Mouse (Mus musculus) thymus, postnatal 25 days (tissue): ENCODE measurements at regions not wholly inside any gene's neighbourhood (a gene's known extent, or its start where the extent isn't known, plus 50 kb on each side); places are given as distances from the start of the nearest gene placed in this dataset.

Experiments used
- DNase-seq: peaks from one replicate; pipeline ENCODE4 v3.0.0; 2022

DNA sequence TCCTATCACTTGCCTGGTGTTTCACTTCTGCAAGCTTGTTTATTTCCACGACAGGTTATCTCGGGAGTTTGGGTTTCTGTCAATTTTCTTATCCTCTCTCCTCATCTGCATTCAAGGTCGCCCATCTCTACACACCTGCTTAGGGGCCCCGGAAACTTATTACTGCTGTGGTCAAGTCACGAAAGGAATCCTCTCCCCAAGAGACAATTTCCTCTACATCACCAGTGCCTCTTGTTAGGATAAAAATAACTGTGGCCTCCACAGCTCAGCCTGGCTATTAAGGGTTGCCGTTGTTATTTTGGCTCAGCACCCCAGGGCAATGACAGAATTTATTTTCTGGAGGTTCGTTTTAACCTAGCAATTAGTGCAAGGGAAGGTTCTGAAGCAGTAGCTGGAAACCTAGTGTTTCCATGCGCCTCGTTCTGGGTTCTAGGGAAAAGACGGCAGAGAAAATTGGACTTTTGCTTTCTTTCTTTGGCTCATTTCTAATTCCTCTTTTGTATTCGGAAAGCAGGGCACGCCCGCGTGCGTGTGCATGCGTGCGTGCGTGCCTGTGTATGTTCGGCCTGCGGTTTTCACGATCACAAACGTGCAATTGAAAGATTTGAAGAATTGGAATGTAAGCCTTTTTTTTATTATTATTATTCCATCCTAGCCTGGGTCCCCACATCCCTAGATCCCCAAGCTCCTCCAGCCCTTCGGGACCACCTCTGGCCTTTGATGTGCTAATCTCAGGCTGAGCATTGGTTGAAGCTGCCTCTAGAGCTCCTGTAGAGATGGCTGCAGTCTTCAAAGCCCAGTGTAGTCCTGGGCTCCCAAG lies 147.1 kb upstream of the Jarid2 start:
- peak; percentile 21 for DNase-seq

DNA sequence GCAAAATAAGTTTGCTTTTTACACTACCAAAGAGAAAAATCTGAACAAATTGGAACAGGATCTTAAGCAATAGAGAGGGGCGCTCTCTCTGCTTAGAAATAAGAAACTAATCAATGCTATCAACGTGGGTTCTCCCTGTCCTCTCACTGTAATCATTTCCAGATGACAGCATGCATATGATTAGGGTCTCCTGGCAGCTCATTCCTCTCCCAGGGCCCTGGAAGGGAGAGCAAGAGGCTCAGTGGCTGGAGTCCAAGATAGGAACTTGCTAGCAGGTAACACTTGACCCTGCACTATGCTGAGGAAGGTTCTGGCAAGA lies 146.5 kb upstream of the Jarid2 start:
- no peak for DNase-seq

DNA sequence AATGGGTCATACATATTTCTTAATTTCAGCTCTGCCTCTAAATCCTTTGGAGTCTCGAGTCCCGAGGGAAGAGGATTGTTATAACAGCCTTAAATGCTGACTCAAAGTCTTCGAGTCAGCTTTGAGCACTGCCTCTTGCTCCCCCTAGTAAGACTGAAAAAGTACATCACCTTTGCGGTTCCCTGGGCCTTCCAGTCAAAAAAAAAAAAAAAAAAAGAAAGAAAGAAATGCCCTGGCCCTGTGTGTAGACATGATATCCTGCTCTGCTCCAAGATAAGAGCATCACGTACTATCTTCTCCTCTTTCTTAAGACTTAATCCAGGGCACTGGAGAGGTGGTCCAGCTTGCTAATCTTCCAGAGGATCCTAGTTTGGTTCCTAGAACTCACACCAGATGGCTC lies 145.7 kb upstream of the Jarid2 start:
- no peak for DNase-seq

DNA sequence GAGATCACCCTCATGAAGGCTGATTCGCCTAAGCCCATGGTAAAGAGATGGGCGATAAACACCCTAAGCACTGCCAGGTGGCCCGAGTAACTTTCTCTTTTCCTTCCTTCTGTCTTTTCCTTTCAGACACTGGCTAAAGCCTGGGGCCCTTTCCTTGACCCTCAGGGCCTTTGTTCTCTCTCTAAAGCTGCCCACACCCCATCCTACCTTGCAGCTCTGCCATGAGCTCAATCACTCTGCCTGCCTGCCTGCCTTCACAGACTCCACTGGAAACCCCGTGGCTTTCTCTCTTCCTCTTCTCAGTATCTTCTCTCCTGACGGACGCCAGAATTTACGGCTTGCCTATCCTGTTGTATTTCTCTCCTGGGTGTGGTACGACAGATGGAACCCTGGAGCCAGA lies 145.1 kb upstream of the Jarid2 start:
- DNase-seq: no peak

DNA sequence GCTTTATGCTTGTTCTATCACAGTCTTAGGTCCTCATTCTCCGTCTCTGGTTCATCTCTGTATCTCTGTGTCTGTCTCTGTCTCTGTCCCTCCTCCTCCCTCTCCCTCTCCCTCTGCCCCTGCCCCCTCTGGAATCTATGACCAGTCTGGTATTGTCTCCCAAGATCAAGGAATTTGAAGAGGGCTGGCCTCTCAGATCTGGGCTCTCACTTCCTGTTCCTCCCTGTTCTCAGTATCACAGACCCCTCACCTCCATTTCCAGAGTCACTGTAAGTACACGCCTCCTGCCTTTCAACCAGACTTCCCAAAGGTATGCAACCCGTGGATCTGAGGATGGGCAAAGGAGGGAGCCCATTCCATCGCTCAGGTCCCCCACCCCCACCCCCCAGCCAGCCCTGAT lies 144.7 kb upstream of the Jarid2 start:
- no peak for DNase-seq

DNA sequence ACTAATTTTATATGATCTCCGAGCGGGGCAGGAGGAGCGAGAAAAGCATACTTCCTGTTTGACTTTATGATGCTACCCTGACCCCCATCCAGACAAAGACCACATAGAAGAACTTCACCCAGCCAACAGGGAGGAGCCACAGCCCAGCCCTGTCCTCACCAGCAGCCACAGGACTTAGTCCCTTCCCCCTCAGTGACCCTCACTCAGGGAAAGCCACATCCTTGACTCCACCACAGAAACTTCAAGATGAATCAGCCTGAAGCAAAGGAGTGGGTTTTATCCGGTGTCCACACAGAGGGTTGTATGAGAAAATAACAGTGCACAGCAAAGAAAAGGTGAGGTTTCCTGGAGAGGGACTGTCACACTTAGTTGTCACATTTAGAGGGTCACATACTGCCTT lies 141.4 kb upstream of the Jarid2 start:
- peak; percentile 14 for DNase-seq

DNA sequence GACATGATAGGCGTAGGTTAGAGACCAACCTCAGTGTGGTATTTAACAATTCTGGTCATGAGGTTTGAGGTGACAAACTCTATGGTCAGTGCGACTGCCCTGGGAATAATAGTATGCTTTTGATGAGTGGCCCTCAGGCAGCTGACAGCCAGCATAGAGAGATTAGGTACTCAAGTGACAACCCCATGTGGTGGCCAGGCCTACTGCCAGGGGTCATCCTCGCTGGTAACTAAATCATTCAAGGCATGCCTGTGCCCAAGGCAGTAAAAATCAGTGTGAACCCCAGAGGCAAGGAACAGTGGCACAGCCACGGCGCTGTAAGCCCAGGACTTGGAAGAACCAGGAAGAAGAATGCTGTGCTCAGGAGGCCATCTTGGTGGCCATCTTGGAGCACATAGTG lies 134.6 kb upstream of the Jarid2 start:
- no peak for DNase-seq

DNA sequence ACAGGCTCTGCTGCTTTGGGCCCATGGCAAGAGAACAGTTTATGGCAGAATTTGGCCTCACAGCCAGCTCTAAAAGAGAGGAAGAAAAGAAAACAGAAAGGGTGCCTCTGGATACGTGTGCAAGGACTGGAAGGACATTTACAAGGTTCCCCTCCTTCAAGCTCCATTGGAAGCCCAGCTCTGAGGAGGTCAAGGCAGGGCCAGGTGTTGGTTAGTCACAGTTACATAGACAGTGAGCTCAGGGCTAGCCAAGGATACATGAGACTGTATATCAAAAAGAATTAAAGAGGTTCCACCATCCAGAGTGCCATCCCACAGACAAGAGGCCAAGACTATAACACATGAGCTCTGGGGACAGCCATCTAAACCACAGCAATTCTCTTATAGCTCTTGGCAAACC lies 131.6 kb upstream of the Jarid2 start:
- DNase-seq: no peak

DNA sequence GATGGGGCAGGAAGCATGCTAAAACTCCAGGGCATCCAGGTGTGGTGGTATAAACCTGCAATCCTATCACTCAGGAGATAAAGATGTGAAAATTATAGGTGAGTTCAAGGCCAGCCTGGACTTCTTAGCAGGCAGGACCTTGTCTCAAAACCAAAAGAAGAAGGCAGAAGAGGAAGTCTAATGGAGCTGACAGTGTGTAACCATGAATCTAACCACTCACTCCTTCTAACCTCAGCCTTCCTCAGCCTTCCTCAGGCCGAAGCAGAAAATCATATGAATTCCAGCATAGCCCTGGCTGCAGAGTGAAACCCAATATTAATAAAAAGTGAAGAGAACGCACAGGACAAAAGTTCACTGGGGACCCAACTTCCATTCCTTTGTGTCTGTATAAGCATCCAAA lies 128.2 kb upstream of the Jarid2 start:
- DNase-seq: no peak

DNA sequence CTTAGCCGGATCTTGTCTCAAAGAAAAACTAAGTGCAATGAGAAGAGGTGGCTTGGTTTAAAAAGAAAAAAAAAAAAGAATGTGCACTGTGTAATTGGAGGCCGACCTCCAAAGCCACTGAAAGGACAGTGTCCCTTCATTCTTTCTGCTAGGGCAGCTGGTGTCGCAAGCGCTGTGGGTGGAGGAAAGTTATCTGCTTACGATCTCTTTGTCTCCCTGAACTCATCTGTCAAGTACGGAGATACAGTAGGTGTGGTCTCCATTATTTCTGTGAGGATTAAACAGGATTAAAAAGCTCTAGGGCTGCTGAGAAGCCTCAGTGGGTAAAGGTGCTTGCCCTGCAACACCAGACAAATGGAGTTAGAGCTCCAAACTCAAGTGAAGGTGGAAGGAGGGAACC lies 126.6 kb upstream of the Jarid2 start:
- no peak for DNase-seq

DNA sequence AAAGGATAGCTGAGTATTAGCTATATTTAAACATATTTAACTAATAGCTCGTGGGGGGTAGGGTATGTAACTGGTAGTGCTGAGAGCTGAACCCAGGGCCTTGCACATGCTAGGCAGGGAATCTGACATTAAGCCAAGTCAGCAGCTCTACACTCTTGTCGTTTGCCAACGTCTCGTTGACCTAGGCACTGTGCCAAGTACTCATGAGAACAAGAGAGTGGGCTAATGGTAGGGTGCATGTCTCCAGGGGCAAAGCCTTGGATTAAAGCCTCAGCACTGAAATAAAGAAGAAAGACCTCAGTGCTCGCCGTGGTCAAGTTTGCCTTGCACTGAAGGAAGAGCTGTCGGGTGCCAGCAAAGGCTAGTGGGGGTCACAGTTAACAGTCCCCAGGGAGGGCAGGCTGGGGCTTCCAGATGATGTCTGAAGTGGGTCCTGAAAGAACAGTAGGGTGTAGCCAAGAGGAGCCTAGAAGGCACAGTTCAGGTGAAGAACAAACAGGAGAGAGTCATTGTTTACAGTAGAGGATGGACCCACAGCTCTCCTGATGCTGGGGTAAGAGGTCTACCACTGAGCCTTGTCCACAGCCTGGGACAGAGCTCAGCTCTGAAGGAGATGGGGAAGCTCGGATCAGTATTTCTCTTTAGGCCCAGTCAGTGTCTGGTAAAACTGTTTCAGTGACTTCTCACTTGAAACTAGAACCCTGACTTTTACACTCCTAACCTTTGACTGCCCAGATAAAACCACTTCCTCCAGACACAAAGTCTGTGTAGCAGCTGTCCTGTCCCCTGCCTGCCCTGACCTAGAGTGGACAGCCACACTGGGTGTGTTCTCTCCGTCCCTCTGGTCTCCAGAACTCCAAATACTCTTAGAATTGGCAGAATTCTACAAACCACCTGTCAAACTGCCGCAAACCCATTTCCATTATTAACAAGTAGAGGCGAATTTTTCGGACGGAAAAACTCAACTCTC lies 121.7 kb upstream of the Jarid2 start:
- DNase-seq: no peak

DNA sequence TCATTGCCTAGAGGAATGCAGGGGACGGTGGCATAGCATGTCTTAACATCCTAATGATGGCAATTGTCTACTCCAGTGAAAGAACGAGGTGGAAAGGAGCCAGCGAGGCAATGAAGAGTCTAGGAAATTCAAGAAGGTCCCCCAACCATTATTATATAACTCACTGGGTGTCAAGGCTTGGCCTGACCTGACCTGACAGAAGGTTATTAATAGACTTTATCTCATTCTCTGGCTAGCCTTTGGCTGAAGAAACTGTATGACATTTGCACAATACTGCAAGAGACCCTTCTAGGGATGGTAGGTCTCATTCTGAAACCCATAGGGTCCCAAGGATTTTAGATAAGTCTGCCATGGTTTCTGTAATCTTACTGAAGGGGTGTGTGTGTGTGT lies 121.0 kb upstream of the Jarid2 start:
- no peak for DNase-seq

DNA sequence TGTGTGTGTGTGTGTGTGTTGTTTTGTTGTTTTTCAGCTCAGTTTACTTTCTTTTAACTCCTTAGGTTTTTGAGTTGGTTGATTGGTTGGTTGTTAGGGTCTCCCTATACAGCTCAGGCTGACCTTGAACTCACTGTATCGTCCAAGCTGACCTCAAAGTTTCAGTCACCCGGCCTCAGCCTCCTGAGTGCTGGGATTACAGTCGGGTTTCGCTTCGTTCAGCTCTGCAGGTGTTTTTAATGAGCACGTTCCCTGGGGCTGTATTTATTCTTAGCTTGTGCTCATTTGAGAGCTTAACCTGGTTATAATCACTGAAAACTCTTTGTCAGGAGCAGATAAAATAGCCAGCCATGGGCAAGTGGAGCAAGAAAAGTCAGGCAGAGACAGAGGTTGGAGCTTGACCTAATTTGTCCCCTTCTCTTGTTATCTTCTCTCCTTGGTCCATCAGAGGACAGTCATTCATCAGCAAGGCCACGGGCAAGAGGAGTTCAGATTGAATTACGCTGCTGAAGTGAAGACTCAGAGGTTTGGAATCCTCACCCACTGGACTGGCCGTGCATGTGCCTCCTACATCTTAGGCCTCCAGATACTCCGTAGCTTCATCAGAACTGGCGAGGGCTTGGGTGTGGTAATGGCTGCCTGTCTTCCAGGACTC lies 120.5 kb upstream of the Jarid2 start:
- no peak for DNase-seq

DNA sequence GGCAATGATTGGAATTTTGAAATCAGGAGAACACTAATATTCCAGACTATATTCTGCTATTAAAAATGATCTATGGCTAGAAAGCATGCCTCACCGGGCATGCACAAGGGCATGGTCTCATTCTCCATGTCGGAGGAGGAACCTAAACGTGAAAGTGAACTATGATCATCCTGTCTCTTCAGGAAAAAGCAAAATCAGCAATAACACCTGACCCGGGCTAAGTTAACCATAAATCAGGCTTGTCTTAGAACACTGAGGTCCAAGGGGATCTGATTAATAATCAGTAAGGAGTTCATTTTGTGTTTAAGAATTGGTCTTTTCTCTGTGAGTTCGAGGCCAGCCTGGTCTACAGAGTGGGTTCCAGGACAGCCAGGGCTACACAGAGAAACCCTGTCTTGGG lies 119.7 kb upstream of the Jarid2 start:
- no peak for DNase-seq

DNA sequence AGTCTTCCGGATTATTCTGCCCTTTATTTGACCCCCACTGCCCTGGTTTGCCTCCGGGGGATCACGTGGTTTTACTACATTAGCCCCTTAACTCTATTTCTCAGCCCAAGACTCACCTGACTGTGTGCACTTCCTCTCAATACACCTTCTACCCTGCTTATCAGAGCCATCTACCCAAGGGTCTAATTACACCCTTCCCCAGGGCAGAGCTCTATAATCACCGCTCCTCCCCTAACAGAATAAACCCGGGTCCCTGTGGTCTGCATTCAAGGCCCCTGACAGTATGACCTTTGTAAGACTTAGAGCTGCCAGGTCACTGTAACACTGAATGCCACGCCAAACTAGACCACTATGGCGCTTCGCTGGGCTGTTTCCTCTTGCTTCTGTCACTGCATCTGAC lies 113.6 kb upstream of the Jarid2 start:
- DNase-seq: no peak

DNA sequence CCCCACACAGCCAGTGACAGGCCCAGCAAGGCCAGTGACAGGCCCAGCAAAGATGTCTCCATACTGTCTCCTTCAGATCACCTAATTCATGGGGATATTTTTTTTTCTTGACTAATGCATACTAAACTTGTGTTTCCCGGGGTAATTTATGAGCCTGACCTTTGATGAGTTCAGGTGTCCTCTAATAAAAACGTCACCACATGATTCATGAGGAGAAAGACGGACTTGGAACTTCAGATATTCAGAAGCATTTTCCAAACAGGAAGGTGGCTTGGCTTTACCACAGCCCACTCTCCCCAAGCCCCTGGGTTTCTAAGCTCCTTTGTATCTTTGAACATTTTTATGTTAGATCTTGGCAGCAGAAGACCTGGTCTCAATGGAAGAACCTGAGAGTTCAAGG lies 110.9 kb upstream of the Jarid2 start:
- no peak for DNase-seq

DNA sequence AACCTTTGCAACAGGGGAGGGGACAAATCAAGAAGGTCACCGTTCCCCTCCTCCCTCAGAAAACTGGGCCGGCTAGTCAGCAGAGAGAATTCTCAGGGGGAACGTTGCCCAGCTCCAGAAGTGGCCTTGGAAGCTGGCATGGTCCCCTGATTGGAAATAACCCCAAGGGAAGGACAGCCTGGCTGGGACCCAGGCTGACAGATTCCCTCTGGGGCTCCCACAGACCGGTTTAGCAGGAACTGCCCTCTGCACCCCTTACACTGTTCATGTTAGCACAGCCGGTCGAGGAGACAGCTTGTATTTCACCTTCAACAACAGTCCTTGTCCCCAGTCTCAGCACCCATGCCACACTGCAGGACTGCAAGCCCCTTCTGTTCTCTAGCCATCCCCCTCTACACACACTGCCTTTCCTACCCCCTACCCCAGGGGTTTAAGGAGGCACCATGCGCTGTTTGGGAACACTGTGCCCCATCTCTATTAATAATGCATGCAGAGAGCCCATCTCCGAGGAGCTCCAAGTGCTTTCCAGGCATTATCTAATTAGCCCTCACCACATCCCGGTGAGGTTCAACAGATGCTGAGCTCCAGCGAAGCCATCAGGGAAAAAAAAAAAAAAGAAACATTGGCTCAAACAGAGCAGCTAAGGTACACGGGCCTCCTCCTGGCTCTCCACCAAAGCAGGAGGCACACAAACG lies 106.5 kb upstream of the Jarid2 start:
- no peak for DNase-seq

DNA sequence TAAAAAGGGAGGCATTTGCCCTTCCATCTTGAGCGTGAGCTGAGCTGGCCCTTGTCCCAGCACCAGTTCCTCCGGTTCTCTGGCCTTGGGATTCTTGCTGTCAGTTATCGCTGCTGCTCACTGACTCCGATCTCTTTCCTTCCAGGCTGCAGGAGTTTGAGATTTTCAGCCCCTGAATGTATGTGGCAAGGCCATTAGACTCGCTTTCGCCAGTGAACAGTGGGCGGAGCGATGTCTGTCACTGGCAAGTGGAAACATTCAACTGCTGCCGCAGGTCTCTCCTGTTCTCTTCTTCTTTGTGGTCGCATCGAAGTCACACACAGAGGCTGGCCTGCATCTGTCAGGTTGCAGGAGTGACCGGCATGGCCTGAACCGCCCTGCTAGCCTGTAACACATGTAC lies 104.6 kb upstream of the Jarid2 start:
- DNase-seq: peak; percentile 46

DNA sequence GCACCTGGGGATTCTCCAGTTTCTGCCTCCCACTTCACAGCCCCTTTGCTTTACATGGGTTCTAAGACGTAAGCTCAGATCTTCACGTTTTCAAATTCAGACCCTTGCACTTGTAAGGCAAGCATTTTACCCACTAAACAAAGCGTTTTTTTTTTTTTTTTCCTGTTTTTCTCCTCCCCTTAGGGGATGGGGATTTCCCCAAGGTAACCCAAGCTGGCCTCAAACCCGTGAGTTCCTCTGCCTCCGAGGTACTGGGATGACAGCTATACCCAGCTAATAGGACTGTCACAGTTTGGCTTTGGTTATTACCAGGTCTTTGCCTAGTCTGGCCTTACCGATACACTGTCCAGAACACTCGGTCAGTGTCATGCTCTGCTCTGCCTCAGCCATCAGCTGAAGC lies 103.5 kb upstream of the Jarid2 start:
- DNase-seq: no peak

DNA sequence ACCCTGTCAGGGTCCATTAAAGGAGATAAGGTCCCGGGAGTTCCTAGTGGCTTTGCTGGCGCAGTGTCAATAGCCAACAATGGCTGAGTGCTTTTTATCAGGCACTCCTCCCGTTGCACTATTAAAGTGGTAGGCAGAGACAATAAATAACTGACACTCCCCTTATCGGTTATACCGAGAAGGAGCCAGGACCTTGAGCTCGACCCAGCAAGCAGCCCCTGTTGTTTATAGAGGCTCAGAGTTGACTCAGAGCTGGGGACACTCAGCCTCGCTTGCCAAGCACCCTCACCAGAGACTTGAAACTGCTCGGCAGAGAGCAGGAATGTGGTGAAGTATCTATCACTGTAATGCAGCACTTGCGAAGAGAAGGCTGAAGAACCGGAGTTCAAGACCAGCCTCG lies 102.5 kb upstream of the Jarid2 start:
- no peak for DNase-seq

DNA sequence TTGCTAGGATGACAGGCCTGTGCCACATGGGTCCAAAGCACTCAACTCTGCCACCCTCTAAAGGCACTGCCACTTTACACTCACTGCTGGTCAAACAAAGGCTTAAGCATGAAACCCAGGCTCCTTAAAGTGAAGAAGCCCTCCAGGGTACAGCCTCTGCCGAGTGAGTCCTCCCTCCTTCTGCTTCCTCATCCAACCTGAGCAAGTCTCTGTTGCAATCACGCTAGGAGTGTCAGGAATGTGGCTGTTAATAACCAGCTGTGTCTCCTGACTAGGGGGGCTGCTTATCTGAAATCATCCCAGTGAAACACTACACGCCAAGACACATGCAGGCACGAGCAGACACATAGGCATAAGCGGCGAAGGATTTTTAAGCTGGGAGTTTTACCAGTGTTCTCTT lies 99.2 kb upstream of the Jarid2 start:
- DNase-seq: no peak

DNA sequence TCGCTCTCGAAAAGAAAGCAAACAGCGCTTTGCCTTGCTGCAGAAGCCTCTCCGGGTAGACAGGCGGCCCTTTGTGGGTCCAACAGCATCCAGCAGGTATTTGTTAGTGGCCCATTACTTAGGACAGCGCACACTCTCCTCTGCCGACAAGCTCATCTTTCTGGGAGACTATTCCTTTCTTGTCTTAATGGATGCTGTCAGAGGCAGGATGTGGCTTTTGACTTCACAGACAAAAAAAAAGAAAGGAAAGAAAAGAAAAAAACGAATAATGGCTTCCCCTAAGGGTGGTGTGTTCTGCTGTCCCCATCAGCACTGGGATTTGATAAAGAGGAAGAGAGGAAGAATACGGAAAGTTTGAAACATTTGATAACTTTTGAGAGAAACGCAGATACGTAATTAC lies 94.7 kb upstream of the Jarid2 start:
- DNase-seq: peak; percentile 18
